Mouse (Mus musculus) stomach, embryonic 14.5 days (tissue): Measurements from ENCODE around the gene Vmn2r53. TPM values are rescaled to one million over a fixed set of nuclear protein-coding genes. Genes with fewer than 3 reads are reported as not detected.
"Not testable (repeated sequence)": the region's sequence is repeated elsewhere in the genome, so short reads cannot be mapped to it uniquely, and the experiment has no call there.

ENCODE experiments used
- ATAC-seq: fragments of 200-750 bp; cut with Nextera tagmentation; 2 replicates; pipeline ENCODE4 v1.8.0; 2017; ENCODE audit warnings: low read depth, moderate TSS enrichment; ENCODE audit not compliant: insufficient number of reproducible peaks, insufficient read depth, low FRiP score
- H3K27ac ChIP-seq: fragments of 300-500 bp; sonication (generic); 2 replicates; pipeline ENCODE4 v1.5.1; 2014; ENCODE audit warnings: mild to moderate bottlenecking, low read length, moderate library complexity, mixed read lengths
- H3K27me3 ChIP-seq: fragments of 300-500 bp; sonication (generic); 2 replicates; pipeline ENCODE4 v1.6.1; 2014; ENCODE audit warnings: low read length, control low read depth, mixed read lengths; ENCODE audit not compliant: control insufficient read depth, insufficient read depth
- H3K36me3 ChIP-seq: fragments of 300-500 bp; sonication (generic); 2 replicates; pipeline ENCODE4 v1.6.1; 2014; ENCODE audit warnings: mild to moderate bottlenecking, control low read depth, low read length, moderate library complexity, mixed read lengths; ENCODE audit not compliant: control insufficient read depth, insufficient read depth
- H3K4me1 ChIP-seq: fragments of 300-500 bp; sonication (generic); 2 replicates; pipeline ENCODE4 v1.6.1; 2014; ENCODE audit warnings: low read length, control low read depth, mixed read lengths; ENCODE audit not compliant: control insufficient read depth, insufficient read depth
- H3K4me2 ChIP-seq: fragments of 300-500 bp; sonication (generic); replicated peaks from 2 replicates; pipeline ENCODE4 v1.6.1; 2014; ENCODE audit warnings: low read depth, low read length, control low read depth
- H3K4me3 ChIP-seq: fragments of 300-500 bp; sonication (generic); 2 replicates; pipeline ENCODE4 v1.5.1; 2014; ENCODE audit warnings: low read depth, low read length, control low read depth
- H3K9ac ChIP-seq: fragments of 300-500 bp; sonication (generic); replicated peaks from 2 replicates; pipeline ENCODE4 v1.6.1; 2014; ENCODE audit warnings: low read depth, mild to moderate bottlenecking, control low read depth, low read length, moderate library complexity, mixed read lengths
- H3K9me3 ChIP-seq: fragments of 300-500 bp; sonication (generic); 2 replicates; pipeline ENCODE4 v1.6.1; 2016; ENCODE audit warnings: low read depth, low read length, control low read depth; ENCODE audit not compliant: control insufficient read depth
- WGBS: fragments of 180-500 bp; shearing (Covaris S2); extraction: QIAGEN DNeasy Blood & Tissue Kit; methylation state at CpG from one replicate; pipeline ENCODE4 v1.1.7; 2014; 5-methylcytosine and 5-hydroxymethylcytosine counted together
- polyA plus RNA-seq: library from polyadenylated mRNA; unstranded; fragments of >200 nt; fragmentation: Nextera tagmentation; extraction: Ambion mirVana; gene quantifications from 2 replicates; pipeline ENCODE4 v1.2.1, GENCODE M21; 2014

Gene Vmn2r53
- polyA plus RNA-seq, result 0.03 TPM in 1 of 2 replicates, not detected in the other

- no peaks in the 10 kb centered on the region for H3K36me3 ChIP-seq
- H3K9me3 ChIP-seq, result peaks cover 4% of the 10 kb centered on the region; the same call in 1 of the 2 replicates
- ATAC-seq, result no peak
- H3K27ac ChIP-seq, result no peak within 1 kb of the TSS
- no peaks in the 10 kb centered on the region for H3K4me1 ChIP-seq
- H3K4me3 ChIP-seq, result no peak within 1 kb of the TSS
- H3K27me3 ChIP-seq, result no peaks in the 10 kb centered on the region
- H3K9ac ChIP-seq, result no peak within 1 kb of the TSS
- H3K4me2 ChIP-seq, result no peak within 1 kb of the TSS
These were observed at the start of gene Vmn2r53 for GRCm38 (mm10) chr7:12608688-12609087. TSS of gene Vmn2r53 (minus strand) at chr7:12608788.

- not testable (repeated sequence) for ATAC-seq, H3K4me3 ChIP-seq, H3K4me2 ChIP-seq, H3K4me1 ChIP-seq, H3K9me3 ChIP-seq, H3K36me3 ChIP-seq, H3K27me3 ChIP-seq, H3K27ac ChIP-seq, H3K9ac ChIP-seq
- 77% methylated on average over 3 of the region's 4 CpGs for WGBS
These were observed 31.6 kb upstream of the Vmn2r53 start, which contains the start of gene Vmn2r54 for GRCm38 (mm10) chr7:12640219-12640618. TSS of gene Vmn2r54 (minus strand) at chr7:12640319.

Other genes starting within 250 kb of the Vmn2r53 start
- not detected in 2 replicates for gene Vmn1r84, start 239.5 kb downstream of the Vmn2r53 start, polyA plus RNA-seq
- gene Zfp551, start 186.0 kb downstream of the Vmn2r53 start, polyA plus RNA-seq, result 4.5 and 4.8 TPM in 2 replicates
- gene Zfp606, start 130.5 kb downstream of the Vmn2r53 start, polyA plus RNA-seq, result 27.2 and 27.3 TPM in 2 replicates
- gene 2900092C05Rik, start 96.3 kb downstream of the Vmn2r53 start, polyA plus RNA-seq, result not detected in 2 replicates
- gene Vmn2r54, start 31.5 kb upstream of the Vmn2r53 start, polyA plus RNA-seq, result not detected in 2 replicates
- gene Vmn2r55, start 76.2 kb upstream of the Vmn2r53 start, polyA plus RNA-seq, result not detected in 2 replicates
- not detected in 2 replicates for gene Vmn2r56, start 126.2 kb upstream of the Vmn2r53 start, polyA plus RNA-seq
- 8.2 and 10.5 TPM in 2 replicates for gene Zscan18, start 194.8 kb upstream of the Vmn2r53 start, polyA plus RNA-seq
- gene Zfp329, start 210.1 kb upstream of the Vmn2r53 start, polyA plus RNA-seq, result 23.9 and 24.4 TPM in 2 replicates
- 29.9 and 35.7 TPM in 2 replicates for gene Zfp110, start 226.0 kb upstream of the Vmn2r53 start, polyA plus RNA-seq